Mouse (Mus musculus): ENCODE measurements at regions not wholly inside any gene's neighbourhood (a gene's known extent, or its start where the extent isn't known, plus 50 kb on each side); places are given as distances from the start of the nearest gene placed in this dataset.
A peak's percentile ranks its signal among the peaks of the same experiment; 100 is the strongest.

GRCm38 (mm10) chr8:128155604-128156003, 202.8 kb upstream of the Nrp1 start:
- DNase-seq (ENCODE audit: low spot score): no peak

- DNase-seq (ENCODE audit: low spot score): peak; percentile 55
Observed at GRCm38 (mm10) chr8:128156221-128156620, 202.2 kb upstream of the Nrp1 start.

GRCm38 (mm10) chr8:128162857-128163256, 195.5 kb upstream of the Nrp1 start:
- no peak for DNase-seq (ENCODE audit: low spot score)

- no peak for DNase-seq (ENCODE audit: low spot score)
Observed at GRCm38 (mm10) chr8:128164976-128165375, 193.4 kb upstream of the Nrp1 start.

GRCm38 (mm10) chr8:128165591-128165990, 192.8 kb upstream of the Nrp1 start:
- DNase-seq (ENCODE audit: low spot score): no peak

GRCm38 (mm10) chr8:128166097-128166496, 192.3 kb upstream of the Nrp1 start:
- DNase-seq (ENCODE audit: low spot score): no peak

- no peak for DNase-seq (ENCODE audit: low spot score)
Observed at GRCm38 (mm10) chr8:128168819-128169218, 189.6 kb upstream of the Nrp1 start.

GRCm38 (mm10) chr8:128171116-128171515, 187.3 kb upstream of the Nrp1 start:
- no peak for DNase-seq (ENCODE audit: low spot score)

- no peak for DNase-seq (ENCODE audit: low spot score)
Observed at GRCm38 (mm10) chr8:128180214-128180613, 178.2 kb upstream of the Nrp1 start.

GRCm38 (mm10) chr8:128183081-128183480, 175.3 kb upstream of the Nrp1 start:
- peak; percentile 11 for DNase-seq (ENCODE audit: low spot score)

GRCm38 (mm10) chr8:128188321-128188720, 170.1 kb upstream of the Nrp1 start:
- DNase-seq (ENCODE audit: low spot score): no peak

- no peak for DNase-seq (ENCODE audit: low spot score)
Observed at GRCm38 (mm10) chr8:128193293-128193887, 165.0 kb upstream of the Nrp1 start.

- DNase-seq (ENCODE audit: low spot score): no peak
Observed at GRCm38 (mm10) chr8:128200815-128201214, 157.6 kb upstream of the Nrp1 start.

GRCm38 (mm10) chr8:128201635-128202034, 156.8 kb upstream of the Nrp1 start:
- no peak for DNase-seq (ENCODE audit: low spot score)

- DNase-seq (ENCODE audit: low spot score): no peak
Observed at GRCm38 (mm10) chr8:128202158-128202886, 156.1 kb upstream of the Nrp1 start.

GRCm38 (mm10) chr8:128204803-128205202, 153.6 kb upstream of the Nrp1 start:
- no peak for DNase-seq (ENCODE audit: low spot score)

- DNase-seq (ENCODE audit: low spot score): no peak
Observed at GRCm38 (mm10) chr8:128207138-128207537, 151.3 kb upstream of the Nrp1 start.

GRCm38 (mm10) chr8:128210761-128211160, 147.6 kb upstream of the Nrp1 start:
- DNase-seq (ENCODE audit: low spot score): no peak

- no peak for DNase-seq (ENCODE audit: low spot score)
Observed at GRCm38 (mm10) chr8:128212223-128212622, 146.2 kb upstream of the Nrp1 start.

- DNase-seq (ENCODE audit: low spot score): no peak
Observed at GRCm38 (mm10) chr8:128214256-128214655, 144.1 kb upstream of the Nrp1 start.

- DNase-seq (ENCODE audit: low spot score): no peak
Observed at GRCm38 (mm10) chr8:128218886-128219285, 139.5 kb upstream of the Nrp1 start.

- peak; percentile 38 for DNase-seq (ENCODE audit: low spot score)
Observed at GRCm38 (mm10) chr8:128219539-128219938, 138.9 kb upstream of the Nrp1 start.

- DNase-seq (ENCODE audit: low spot score): no peak
Observed at GRCm38 (mm10) chr8:128223092-128223491, 135.3 kb upstream of the Nrp1 start.

GRCm38 (mm10) chr8:128223522-128223921, 134.9 kb upstream of the Nrp1 start:
- no peak for DNase-seq (ENCODE audit: low spot score)

Data from yolk sac, embryonic 10.5 days (tissue).